Comparison of ENCODE assay signal across 8 mouse cellular contexts in the genomic region with DNA sequence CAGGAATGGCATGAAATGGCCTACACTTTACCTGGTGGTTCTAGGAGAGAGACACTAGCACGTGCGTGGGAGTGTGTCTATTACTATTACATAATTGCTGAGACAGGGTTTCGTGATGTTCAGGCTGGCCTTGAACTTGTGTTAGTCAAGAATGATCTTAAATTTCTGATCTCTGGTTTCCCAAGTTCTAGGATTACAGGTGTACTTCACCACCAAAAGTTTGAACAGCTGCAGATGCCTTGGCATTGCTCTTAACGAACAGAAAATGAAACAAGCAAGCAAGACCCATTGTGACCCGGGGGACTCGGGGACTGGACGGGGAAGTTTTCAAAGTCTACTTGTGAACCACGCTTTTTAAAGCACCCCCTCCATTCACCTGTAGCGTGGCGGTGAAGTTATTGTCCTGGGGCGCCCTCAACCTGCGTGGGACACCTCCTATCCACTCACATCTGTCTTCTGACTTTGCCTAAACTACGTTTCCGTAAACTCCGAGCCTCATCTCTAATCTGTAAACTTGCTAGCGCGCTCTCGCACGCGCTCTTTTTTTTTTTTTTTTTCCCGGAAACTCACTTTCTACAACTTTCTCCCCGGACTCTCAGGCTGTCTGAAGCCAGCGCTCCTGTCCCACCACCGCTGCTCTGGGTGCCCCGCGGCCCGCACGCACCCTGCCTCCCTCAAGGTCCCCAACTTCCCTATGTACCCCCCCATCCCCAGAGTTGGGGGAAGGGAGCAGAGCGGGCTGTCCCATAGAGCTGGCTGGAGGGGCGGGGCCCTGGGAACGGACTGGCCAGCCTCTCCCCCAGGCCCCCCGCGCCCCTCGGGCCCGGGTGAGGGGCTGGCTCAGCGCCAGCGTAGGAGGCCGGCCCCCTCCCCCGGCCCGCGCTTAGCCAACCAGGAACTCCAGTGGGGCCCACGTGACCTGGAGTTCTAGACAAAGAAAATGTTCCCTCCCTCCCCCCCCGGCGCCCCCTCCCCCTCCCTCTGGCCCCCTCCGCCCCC.
DNase-seq lines count a peak whose midpoint lies in the region; ATAC-seq lines count a peak whose summit lies in the region.

No protein-coding gene starts in this region.

- no peaks in the 10 kb centered on the region for H3K27me3 ChIP-seq in heart, embryonic 14.5 days (ENCODE audit: control insufficient read depth, insufficient read depth, low read length)
- H3K27me3 ChIP-seq in limb, embryonic 11.5 days (ENCODE audit: control insufficient read depth, insufficient read depth, low read length): no peaks in the 10 kb centered on the region
- H3K27me3 ChIP-seq in stomach, embryonic 15.5 days (replicated peaks): no peaks in the 10 kb centered on the region

- peak overlapping the region; percentile 81 for H3K9ac ChIP-seq in heart, embryonic 14.5 days (ENCODE audit: low read length)
- H3K9ac ChIP-seq in limb, embryonic 11.5 days (ENCODE audit: low read length): peak overlapping the region; percentile 88
- peak overlapping the region; percentile 43; the same call in 1 of the 2 replicates for H3K9ac ChIP-seq in stomach, embryonic 15.5 days

- DNase-seq in Muller cell, postnatal 12 days (ENCODE audit: inconsistent ontology term): peak; percentile 41
- peak; percentile 30 for DNase-seq in c-Kit-positive CD71-positive TER-119-negative erythroid progenitor cells, embryonic 14.5 days (ENCODE audit: low read depth)
- peak; percentile 91 for DNase-seq in limb, embryonic 11.5 days (ENCODE audit: low spot score)
- peak; percentile 94 for DNase-seq in mesoderm, embryonic 11.5 days (ENCODE audit: low read depth, low spot score)
- DNase-seq in layer of hippocampus, postnatal 36 days: no peak
- no peak for DNase-seq in gastrocnemius, adult 18-20 months (ENCODE audit: low spot score)

- H3K4me2 ChIP-seq in heart, embryonic 14.5 days (ENCODE audit: low read length): peak overlapping the region; percentile 85
- H3K4me2 ChIP-seq in limb, embryonic 11.5 days (ENCODE audit: low read depth, severe bottlenecking): peak overlapping the region; percentile 91
- peak overlapping the region; percentile 84 for H3K4me2 ChIP-seq in stomach, embryonic 15.5 days

- WGBS in heart, embryonic 14.5 days: 5% methylated on average over 40 of the region's 45 CpGs
- 2% methylated on average over 34 of the region's 45 CpGs for WGBS in limb, embryonic 11.5 days
- 3% methylated on average over 34 of the region's 45 CpGs for WGBS in stomach, embryonic 15.5 days

- peaks cover 53 to 79% of the 10 kb centered on the region in 2 experiments for H3K4me1 ChIP-seq in heart, embryonic 14.5 days (ENCODE audit: control insufficient read depth in 2 of 2, insufficient read depth in 2 of 2, low read length in 2 of 2)
- peaks cover 46% of the 10 kb centered on the region for H3K4me1 ChIP-seq in limb, embryonic 11.5 days (ENCODE audit: control insufficient read depth, insufficient read depth, low read length)
- peaks cover 62% of the 10 kb centered on the region for H3K4me1 ChIP-seq in stomach, embryonic 15.5 days

- ATAC-seq in heart, embryonic 14.5 days (ENCODE audit: insufficient number of reproducible peaks, insufficient read depth, low FRiP score, low read depth): peak; percentile 61
- peak; percentile 90 for ATAC-seq in limb, embryonic 11.5 days (ENCODE audit: insufficient number of reproducible peaks, low FRiP score, low TSS enrichment, low read depth)
- ATAC-seq in stomach, embryonic 15.5 days (ENCODE audit: insufficient read depth, low FRiP score, low read depth): peak; percentile 47

- H3K4me3 ChIP-seq in heart, embryonic 14.5 days (ENCODE audit: control insufficient read depth in 1 of 2, insufficient read depth in 1 of 2, low read depth in 1 of 2, low read length in 2 of 2): peak overlapping the region; percentile 49 to 61
- peak overlapping the region; percentile 40 for H3K4me3 ChIP-seq in limb, embryonic 11.5 days (ENCODE audit: low read depth, low read length)
- H3K4me3 ChIP-seq in stomach, embryonic 15.5 days (replicated peaks): peak overlapping the region; percentile 50

- H3K36me3 ChIP-seq in heart, embryonic 14.5 days (ENCODE audit: control insufficient read depth, insufficient read depth, low read length): peaks cover 28% of the 10 kb centered on the region
- peaks cover 10% of the 10 kb centered on the region; the same call in 1 of the 2 replicates for H3K36me3 ChIP-seq in limb, embryonic 11.5 days (ENCODE audit: control insufficient read depth, insufficient read depth, low read length)
- H3K36me3 ChIP-seq in stomach, embryonic 15.5 days: peaks cover 11% of the 10 kb centered on the region; the same call in 1 of the 2 replicates

- peak overlapping the region; percentile 78 to 85 for H3K27ac ChIP-seq in heart, embryonic 14.5 days (replicated peaks in 1 of 2; ENCODE audit: control insufficient read depth in 1 of 2, insufficient read depth in 1 of 2, low read depth in 2 of 2, low read length in 2 of 2)
- H3K27ac ChIP-seq in limb, embryonic 11.5 days (replicated peaks; ENCODE audit: low read depth, low read length): peak overlapping the region; percentile 90
- peak overlapping the region; percentile 89 for H3K27ac ChIP-seq in stomach, embryonic 15.5 days

- no peaks in the 10 kb centered on the region for H3K9me3 ChIP-seq in heart, embryonic 14.5 days (ENCODE audit: control insufficient read depth, low read length)
- H3K9me3 ChIP-seq in limb, embryonic 11.5 days (ENCODE audit: control insufficient read depth, low read length): no peaks in the 10 kb centered on the region
- H3K9me3 ChIP-seq in stomach, embryonic 15.5 days: no peaks in the 10 kb centered on the region

Comparison
In these comparisons a context has a peak if more than half of its experiments do, and no peak if none do; other contexts are left out.
1. DNase-seq: peak in Muller cell, postnatal 12 days (single experiment), c-Kit-positive CD71-positive TER-119-negative erythroid progenitor cells, embryonic 14.5 days (single experiment), limb, embryonic 11.5 days (single experiment) and mesoderm, embryonic 11.5 days (single experiment); none in layer of hippocampus, postnatal 36 days (0 of 2) and gastrocnemius, adult 18-20 months (single experiment).
2. Peak in every context shown above with its lines, with median percentiles within 50 percentile points of each other: ATAC-seq, H3K27ac ChIP-seq, H3K4me2 ChIP-seq, H3K4me3 ChIP-seq and H3K9ac ChIP-seq.